Mouse (Mus musculus) limb, embryonic 14.5 days (tissue): ENCODE data around the gene Myt1l. TPM values are rescaled to one million over a fixed set of nuclear protein-coding genes. Genes with fewer than 3 reads are reported as not detected.

Experiments
- ATAC-seq: fragments of 200-750 bp; cut with Nextera tagmentation; 2 replicates; pipeline ENCODE4 v1.8.0; 2017; ENCODE audit warnings: low read depth, moderate number of reproducible peaks, moderate TSS enrichment; ENCODE audit not compliant: low FRiP score
- DNase-seq: peaks from one replicate; pipeline ENCODE4 v3.0.0-alpha.2; 2015; ENCODE audit warnings: low spot score
- H3K27ac ChIP-seq: fragments of 300-500 bp; sonication (generic); replicated peaks from 2 replicates; pipeline ENCODE4 v1.5.1; 2014; ENCODE audit warnings: low read depth, mild to moderate bottlenecking, low read length, moderate library complexity, mixed read lengths
- H3K27me3 ChIP-seq: fragments of 300-500 bp; sonication (generic); 2 replicates; pipeline ENCODE4 v1.6.1; 2014; ENCODE audit warnings: low read length, mixed read lengths; ENCODE audit not compliant: control insufficient read depth, insufficient read depth
- H3K36me3 ChIP-seq: fragments of 300-500 bp; sonication (generic); 2 replicates; pipeline ENCODE4 v1.6.1; 2014; ENCODE audit warnings: mild to moderate bottlenecking, low read length, moderate library complexity, mixed read lengths; ENCODE audit not compliant: control insufficient read depth, insufficient read depth
- H3K4me1 ChIP-seq: fragments of 300-500 bp; sonication (generic); 2 replicates; pipeline ENCODE4 v1.6.1; 2014; ENCODE audit warnings: antibody characterized with exemption, low read length, mixed read lengths; ENCODE audit not compliant: control insufficient read depth, insufficient read depth
- H3K4me2 ChIP-seq: fragments of 300-500 bp; sonication (generic); replicated peaks from 2 replicates; pipeline ENCODE4 v1.6.1; 2014; ENCODE audit warnings: low read depth, mild to moderate bottlenecking, low read length, moderate library complexity; ENCODE audit not compliant: severe bottlenecking
- H3K4me3 ChIP-seq: fragments of 300-500 bp; sonication (generic); replicated peaks from 2 replicates; pipeline ENCODE4 v1.5.1; 2014; ENCODE audit warnings: low read length
- H3K9ac ChIP-seq: fragments of 300-500 bp; sonication (generic); 2 replicates; pipeline ENCODE4 v1.6.1; 2014; ENCODE audit warnings: mild to moderate bottlenecking, low read depth, low read length, moderate library complexity; ENCODE audit not compliant: severe bottlenecking
- H3K9me3 ChIP-seq: fragments of 300-500 bp; sonication (generic); 2 replicates; pipeline ENCODE4 v1.6.1; 2016; ENCODE audit warnings: low read length; ENCODE audit not compliant: control insufficient read depth
- POLR2A ChIP-seq: fragments of 200-500 bp; IDR thresholded peaks from 2 replicates; pipeline ENCODE4 v1.8.0; 2012; ENCODE audit warnings: inconsistent platforms, mild to moderate bottlenecking, moderate library complexity, borderline replicate concordance; ENCODE audit not compliant: insufficient read depth, insufficient read length; ENCODE audit errors: extremely low read depth
- WGBS: fragments of 180-500 bp; shearing (Covaris S2); extraction: QIAGEN DNeasy Blood & Tissue Kit; methylation state at CpG from one replicate; pipeline ENCODE4 v1.1.7; 2014; 5-methylcytosine and 5-hydroxymethylcytosine counted together
- polyA plus RNA-seq, 2 experiments: library from polyadenylated mRNA; depleted of rRNA in 1 of 2; stranded (reverse) in 1 of 2; unstranded in 1 of 2; fragments of >200 nt; fragmentation: Nextera tagmentation in 1 of 2; extraction: Ambion mirVana in 1 of 2; gene quantifications; 2 replicates each; pipeline versions ENCODE4 v1.2.1 to v1.2.3; 2012 to 2014

The Myt1l gene
- polyA plus RNA-seq, 2 experiments = 0.18 TPM; not detected in 1

DNA sequence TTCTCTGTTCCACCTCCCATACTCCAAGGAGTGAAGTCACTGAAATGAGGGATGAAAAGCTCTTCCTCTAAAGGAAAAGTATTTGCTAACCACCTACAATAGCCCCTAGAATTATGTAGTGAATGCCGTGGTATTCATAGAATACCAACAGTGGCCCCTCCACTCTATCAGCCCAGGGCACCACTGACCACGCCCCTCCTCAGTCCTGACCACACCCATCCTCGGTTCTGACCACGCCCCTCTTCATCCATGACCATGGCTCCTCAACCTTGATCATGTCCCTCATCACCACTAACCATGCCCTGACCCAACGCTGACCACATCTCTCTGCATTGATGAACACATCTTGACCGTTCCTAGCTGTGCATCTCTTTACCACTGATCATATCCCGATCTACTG, 76.5 kb downstream of the Myt1l start:
- no peak for TF ChIP-seq POLR2A
- ATAC-seq (no peak), DNase-seq (no peak)
- 91% methylated on average over 7 of the region's 7 CpGs for WGBS
- Histone ChIP-seq H3K9me3 (no peaks in the 10 kb centered on the region), H3K27ac (no peak overlapping the region), H3K4me1 (no peaks in the 10 kb centered on the region), H3K4me2 (no peak overlapping the region), H3K36me3 (no peaks in the 10 kb centered on the region), H3K9ac (no peak overlapping the region), H3K27me3 (no peaks in the 10 kb centered on the region), H3K4me3 (no peak overlapping the region)

DNA sequence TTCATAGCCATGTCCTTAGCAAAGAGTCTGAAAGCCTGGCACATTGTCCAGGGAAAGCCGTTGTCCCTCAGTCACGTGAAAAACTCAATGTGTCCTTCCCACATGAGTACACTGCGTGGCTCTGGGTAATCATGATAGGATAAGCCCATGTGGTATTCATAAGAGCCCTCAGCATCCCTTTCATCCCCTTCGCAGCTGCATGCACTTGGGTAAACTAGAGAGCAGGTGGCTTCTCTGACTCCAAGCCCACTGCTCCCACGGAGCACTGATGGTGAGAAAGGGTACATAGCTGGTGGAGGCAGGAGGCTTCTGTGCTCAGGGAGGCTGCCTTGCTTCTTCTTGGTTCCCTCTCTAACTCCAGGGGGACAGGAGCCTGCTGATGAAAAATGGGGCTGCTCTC, 76.9 kb downstream of the Myt1l start:
- Histone ChIP-seq H3K4me3 (no peak overlapping the region), H3K36me3 (no peaks in the 10 kb centered on the region), H3K27ac (no peak overlapping the region), H3K9ac (no peak overlapping the region), H3K4me1 (no peaks in the 10 kb centered on the region), H3K27me3 (no peaks in the 10 kb centered on the region), H3K4me2 (no peak overlapping the region), H3K9me3 (no peaks in the 10 kb centered on the region)
- no peak for TF ChIP-seq POLR2A
- no peak for ATAC-seq
- no peak for DNase-seq
- 73% methylated on average over 5 of the region's 5 CpGs for WGBS

- no peak overlapping the region for H3K9ac ChIP-seq
- no peaks in the 10 kb centered on the region for H3K36me3 ChIP-seq
- TF ChIP-seq POLR2A = no peak
- no peak overlapping the region for H3K27ac ChIP-seq
- H3K4me3 ChIP-seq = no peak overlapping the region
- DNase-seq = no peak
- H3K27me3 ChIP-seq = no peaks in the 10 kb centered on the region
- no peaks in the 10 kb centered on the region for H3K4me1 ChIP-seq
- H3K4me2 ChIP-seq = no peak overlapping the region
- ATAC-seq = no peak
- no peaks in the 10 kb centered on the region for H3K9me3 ChIP-seq
- WGBS = 88% methylated on average over 6 of the region's 6 CpGs
These were observed 78.0 kb downstream of the Myt1l start for GRCm38 (mm10) chr12:29606221-29606620.

- Histone ChIP-seq H3K36me3 (no peaks in the 10 kb centered on the region), H3K4me2 (no peak overlapping the region)
These were observed 89.6 kb downstream of the Myt1l start for GRCm38 (mm10) chr12:29617746-29618145.

DNA sequence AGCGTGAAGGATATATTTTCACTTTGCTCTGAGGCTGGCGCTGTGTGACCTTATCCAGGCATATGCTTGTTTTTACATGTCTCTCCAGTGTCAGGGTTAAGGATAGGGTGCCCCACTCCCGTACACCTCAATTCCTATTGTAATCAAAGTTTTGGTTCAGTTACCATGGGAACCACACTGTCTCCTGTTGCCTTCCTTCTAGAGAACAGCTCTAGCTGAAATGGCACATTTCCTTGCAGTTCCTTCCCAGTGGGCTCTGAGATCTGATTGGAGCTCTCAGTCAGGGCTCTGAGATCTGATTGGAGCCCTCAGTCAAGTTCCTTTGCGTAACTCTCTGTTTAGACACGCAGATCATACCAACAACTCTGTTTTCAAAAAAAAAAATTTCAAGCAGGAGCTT, 93.3 kb downstream of the Myt1l start:
- TF ChIP-seq POLR2A = no peak
- Histone ChIP-seq H3K4me3 (no peak overlapping the region), H3K27ac (no peak overlapping the region), H3K9me3 (no peaks in the 10 kb centered on the region), H3K36me3 (no peaks in the 10 kb centered on the region), H3K27me3 (no peaks in the 10 kb centered on the region), H3K4me1 (no peaks in the 10 kb centered on the region), H3K9ac (no peak overlapping the region), H3K4me2 (no peak overlapping the region)
- ATAC-seq (no peak), DNase-seq (no peak)
- WGBS = 81% methylated on average over 5 of the region's 5 CpGs

More at GRCm38 (mm10) chr12:29617746-29618145, 89.6 kb downstream of the Myt1l start:
- H3K27ac ChIP-seq = no peak overlapping the region
- ATAC-seq (no peak), DNase-seq (no peak)
- H3K9me3 ChIP-seq = no peaks in the 10 kb centered on the region
- no peaks in the 10 kb centered on the region for H3K27me3 ChIP-seq
- no peak overlapping the region for H3K9ac ChIP-seq
- no peak for TF ChIP-seq POLR2A
- no peaks in the 10 kb centered on the region for H3K4me1 ChIP-seq
- no peak overlapping the region for H3K4me3 ChIP-seq
